ENCODE assay signal across 22 mouse cellular contexts in genomic region chr5:125378919-125379318, GRCm38 (mm10). TPM values are rescaled to one million over a fixed set of nuclear protein-coding genes. Genes with fewer than 3 reads are reported as not detected.
A peak's percentile ranks its signal among the peaks of the same experiment; 100 is the strongest.
DNase-seq lines count a peak whose midpoint lies in the region; ATAC-seq and TF ChIP-seq lines count a peak whose summit lies in the region.
"Had no signal": no experiment of that assay in that cellular context is flagged by ENCODE, and none has a peak within 500 bp of the region (broad histone marks: within the 10 kb centered on the region; RNA-seq: fewer than 3 reads in every experiment).

No protein-coding gene starts in this region.

- TF ChIP-seq CTCF in left cerebral cortex, adult 2 months (IDR thresholded peaks at IDR 0.05), result peak; percentile 35
- peak; percentile 41; the same call in 1 of the 2 replicates for TF ChIP-seq CTCF in cortical plate, adult 2 months (IDR thresholded peaks at IDR 0.05; ENCODE audit: extremely low read depth, insufficient read depth, low read length)

- peak; percentile 68 for DNase-seq in heart, adult 11 months
- DNase-seq in heart, adult 9 months (ENCODE audit: low spot score in 2 of 2), result no peak
- no peak for DNase-seq in left cerebral cortex, adult 2 months (ENCODE audit: extremely low spot score in 1 of 2, low spot score in 2 of 2)
- no peak for DNase-seq in left cerebral cortex, adult 11 months (ENCODE audit: low spot score)
- peak; percentile 80 for DNase-seq in 416B (ENCODE audit: low read depth)
- DNase-seq: cerebellum, adult 11-12 months; heart, postnatal 14 days; kidney, adult 11 months; layer of hippocampus, postnatal 36 days; left cerebral cortex, postnatal 4 days; retina, postnatal 1 day; right cerebral cortex, postnatal 4 days; thymus, postnatal 36 days had no signal

- intact Hi-C loops in left cerebral cortex, adult 2 months (cut with DNase I), result no loop called here

- TF ChIP-seq POLR2A in cortical plate, adult 2 months (IDR thresholded peaks at IDR 0.05; ENCODE audit: extremely low read depth, insufficient read depth, low read length), result no peak

- no peaks in the 10 kb centered on the region for H3K4me1 ChIP-seq in cortical plate, adult 2 months (ENCODE audit: control insufficient read depth, insufficient read depth, low read length)
- H3K4me1 ChIP-seq: embryonic facial prominence, embryonic 12.5 days had no signal

- H3K4me3 ChIP-seq in left cerebral cortex, adult 2 months, result no peak overlapping the region
- no peak overlapping the region for H3K4me3 ChIP-seq in cortical plate, adult 2 months (ENCODE audit: insufficient read depth, low read length)
- H3K4me3 ChIP-seq: embryonic facial prominence, embryonic 12.5 days; forebrain, embryonic 15.5 days; midbrain, embryonic 13.5 days had no signal

- no peak for ATAC-seq in monocyte, adult 5-6 weeks (replicated peaks; ENCODE audit: insufficient number of reproducible peaks, low FRiP score, low TSS enrichment, poor library complexity, severe bottlenecking)
- ATAC-seq: forebrain, embryonic 15.5 days; midbrain, embryonic 13.5 days had no signal

- no peak overlapping the region for H3K27ac ChIP-seq in left cerebral cortex, adult 2 months
- H3K27ac ChIP-seq in cortical plate, adult 2 months (ENCODE audit: insufficient read depth, low read length), result no peak overlapping the region
- H3K27ac ChIP-seq: embryonic facial prominence, embryonic 12.5 days; forebrain, embryonic 15.5 days; hindbrain, embryonic 14.5 days; macrophage; midbrain, embryonic 13.5 days had no signal

RNA-seq across cellular contexts. Expression of gene Gm10382, which starts 10.2 kb away (rescaled TPM):
- under 1 TPM; 0.28 to 0.48 TPM for total RNA-seq in left cerebral cortex, adult 2 months (2021)
- polyA plus RNA-seq in cortical plate, adult 2 months (2012; rRNA removed), result 0.21 and 0.36 TPM in 2 replicates
- 2.9 TPM in 1 of 3 replicates, not detected in the others for total RNA-seq in monocyte, adult 5-6 weeks (2017)
- total RNA-seq: heart, adult 8-10 months; layer of hippocampus, postnatal 36 days had no signal
- polyA plus RNA-seq: large intestine, adult 2 months; macrophage had no signal

RNA-seq across cellular contexts. Expression of gene Ubc, which starts 11.1 kb away (rescaled TPM):
- total RNA-seq in left cerebral cortex, adult 2 months (2021), result 100 to 1,000 TPM; 846 to 851 TPM
- polyA plus RNA-seq in cortical plate, adult 2 months (2012; rRNA removed), result 769 and 804 TPM in 2 replicates
- total RNA-seq in monocyte, adult 5-6 weeks (2017), result 791 to 1,058 TPM (median 1,006 TPM) in 3 replicates

RNA-seq across cellular contexts. Expression of gene Scarb1, which starts 38.0 kb away (rescaled TPM):
- total RNA-seq in left cerebral cortex, adult 2 months (2021), result 10 to 100 TPM; 24.4 to 29.6 TPM
- polyA plus RNA-seq in cortical plate, adult 2 months (2012; rRNA removed), result 32.6 and 33.8 TPM in 2 replicates
- total RNA-seq in monocyte, adult 5-6 weeks (2017), result 67.9 to 84.6 TPM (median 77.1 TPM) in 3 replicates

RNA-seq across cellular contexts. Expression of gene Dhx37, which starts 55.0 kb away (rescaled TPM):
- total RNA-seq in left cerebral cortex, adult 2 months (2021), result 10 to 100 TPM; 12.2 to 12.7 TPM
- 16.2 and 16.9 TPM in 2 replicates for polyA plus RNA-seq in cortical plate, adult 2 months (2012; rRNA removed)
- 4.7 to 22.7 TPM (median 19.3 TPM) in 3 replicates for total RNA-seq in monocyte, adult 5-6 weeks (2017)

Comparison
In these comparisons a context has a peak if more than half of its experiments do, and no peak if none do; other contexts are left out.
1. DNase-seq: peak in heart, adult 11 months (single experiment) and 416B (single experiment); none in heart, adult 9 months (0 of 2), left cerebral cortex, adult 2 months (0 of 2) and left cerebral cortex, adult 11 months (single experiment).